Mouse (Mus musculus) testis, adult 2 months (tissue): ENCODE results near the gene Vmp1.

Experiments used
- CTCF ChIP-seq: fragments of 200-500 bp; IDR thresholded peaks from 2 replicates; pipeline ENCODE4 v1.5.1; 2012; ENCODE audit warnings: low read depth, mild to moderate bottlenecking, inconsistent platforms, low read length, moderate library complexity; ENCODE audit not compliant: control insufficient read depth, insufficient read depth, insufficient replicate concordance
- POLR2A ChIP-seq: fragments of 200-500 bp; IDR thresholded peaks from 2 replicates; pipeline ENCODE4 v1.6.1; 2012; ENCODE audit warnings: low read depth, mild to moderate bottlenecking, inconsistent platforms, low read length, moderate library complexity; ENCODE audit not compliant: control insufficient read depth

DNA sequence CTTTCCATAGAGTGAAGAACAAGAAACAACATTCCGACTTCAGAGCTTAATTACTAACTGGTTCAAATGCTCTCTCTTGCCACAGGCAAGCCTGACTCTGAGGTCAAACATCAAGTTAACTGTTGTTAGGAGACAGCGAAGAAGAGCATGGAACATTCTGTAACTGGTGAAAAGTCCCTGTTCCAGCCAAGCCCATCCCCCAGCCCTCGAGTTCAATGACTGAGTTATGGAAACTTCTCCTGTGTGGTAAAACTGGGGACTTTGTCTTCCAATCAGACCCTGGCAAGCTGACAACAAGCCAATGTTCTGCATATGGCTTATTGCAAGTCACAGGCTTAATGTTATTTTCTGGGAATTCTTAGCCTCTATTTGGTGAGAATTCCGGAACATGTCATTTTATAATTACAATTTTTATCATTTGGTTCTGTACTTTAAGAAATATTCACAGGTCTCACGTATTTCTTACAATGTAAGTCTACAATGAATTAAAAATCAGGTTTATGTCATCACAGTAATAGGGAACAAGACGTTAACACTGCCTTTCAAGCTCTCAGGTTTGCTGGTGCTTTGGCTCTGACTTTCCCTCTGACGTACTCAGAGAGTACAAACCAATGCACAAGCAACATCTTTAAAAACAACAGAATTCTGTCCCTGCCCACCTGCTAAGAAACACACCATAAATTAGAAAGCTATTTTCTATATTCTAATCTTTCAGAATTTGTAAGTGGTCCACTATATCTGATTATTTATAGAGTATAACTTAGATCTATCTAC is 87.3 kb downstream of the Vmp1 start:
- no peak for TF ChIP-seq POLR2A
- TF ChIP-seq CTCF = no peak
